Mouse (Mus musculus): Measurements from ENCODE around the gene Sdccag8. TPM values are rescaled to one million over a fixed set of nuclear protein-coding genes. Genes with fewer than 3 reads are reported as not detected.

Gene Sdccag8
- polyA plus RNA-seq, 1 experiment: 5.9 TPM

DNA sequence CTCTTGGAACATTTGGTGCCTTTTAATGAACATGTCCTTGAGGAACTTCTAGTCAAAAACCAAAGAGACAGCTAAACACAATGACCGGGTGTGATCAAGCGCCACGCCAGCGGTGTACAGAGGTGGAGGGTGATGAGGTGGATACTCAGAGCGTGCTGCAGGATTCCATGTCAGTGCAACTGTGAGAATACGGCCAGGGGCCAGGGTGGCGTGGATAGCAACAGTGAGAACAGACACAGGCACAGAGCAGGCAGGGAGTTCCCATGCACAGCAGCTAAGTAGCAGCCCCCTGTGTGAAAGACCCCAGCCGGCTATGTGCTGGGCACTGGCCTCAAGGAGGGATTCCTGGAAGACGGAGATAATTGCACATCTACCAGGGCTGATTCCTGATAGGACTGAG, 59.0 kb downstream of the Sdccag8 start:
- H3K27ac ChIP-seq (ENCODE audit: insufficient read depth, low read length): no peak overlapping the region
- TF ChIP-seq EP300 (IDR thresholded peaks at IDR 0.05; ENCODE audit: insufficient read depth, low read depth, low read length): no peak
- TF ChIP-seq POLR2A (IDR thresholded peaks at IDR 0.05; ENCODE audit: insufficient read depth, low read length): no peak
- TF ChIP-seq CTCF (IDR thresholded peaks at IDR 0.05; ENCODE audit: low read depth, low read length): no peak
- H3K4me3 ChIP-seq (ENCODE audit: low read depth, low read length): no peak overlapping the region
- no peaks in the 10 kb centered on the region for H3K27me3 ChIP-seq (ENCODE audit: control insufficient read depth, insufficient read depth, low read length, poor library complexity, severe bottlenecking)
- no peak overlapping the region for H3K9ac ChIP-seq (ENCODE audit: low read depth, poor library complexity, severe bottlenecking)
- no peaks in the 10 kb centered on the region for H3K36me3 ChIP-seq (ENCODE audit: control insufficient read depth, insufficient read depth, low read length, poor library complexity, severe bottlenecking)
- H3K9me3 ChIP-seq (replicated peaks; ENCODE audit: control insufficient read depth, insufficient read depth, low read length, poor library complexity, severe bottlenecking): no peaks in the 10 kb centered on the region
- no peaks in the 10 kb centered on the region for H3K4me1 ChIP-seq (ENCODE audit: control insufficient read depth, insufficient read depth, low read length)

DNA sequence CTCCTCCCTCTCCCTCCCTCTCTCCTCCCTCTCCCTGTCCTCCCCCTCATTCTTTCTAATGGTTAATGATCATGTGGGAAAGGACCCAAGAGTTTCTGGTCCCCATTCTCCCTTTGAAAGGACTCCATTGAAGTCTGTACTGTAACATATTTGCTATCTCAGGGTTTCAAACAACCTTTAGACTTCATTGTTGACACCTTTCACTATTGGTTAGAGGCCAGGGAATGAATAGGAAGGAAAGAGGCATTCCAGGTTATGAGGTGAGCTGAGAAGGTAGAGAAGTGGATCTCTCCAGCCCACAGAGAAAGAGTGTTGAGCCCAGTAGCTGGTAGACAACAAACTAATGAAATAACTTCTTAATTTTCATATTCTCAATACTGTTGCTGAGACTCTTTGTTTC, 59.7 kb downstream of the Sdccag8 start:
- no peak overlapping the region for H3K9ac ChIP-seq (ENCODE audit: low read depth, poor library complexity, severe bottlenecking)
- H3K4me1 ChIP-seq (ENCODE audit: control insufficient read depth, insufficient read depth, low read length): no peaks in the 10 kb centered on the region
- no peaks in the 10 kb centered on the region for H3K36me3 ChIP-seq (ENCODE audit: control insufficient read depth, insufficient read depth, low read length, poor library complexity, severe bottlenecking)
- no peak overlapping the region for H3K4me3 ChIP-seq (ENCODE audit: low read depth, low read length)
- no peaks in the 10 kb centered on the region for H3K9me3 ChIP-seq (replicated peaks; ENCODE audit: control insufficient read depth, insufficient read depth, low read length, poor library complexity, severe bottlenecking)
- no peak overlapping the region for H3K27ac ChIP-seq (ENCODE audit: insufficient read depth, low read length)
- TF ChIP-seq POLR2A (IDR thresholded peaks at IDR 0.05; ENCODE audit: insufficient read depth, low read length) (no peak), EP300 (IDR thresholded peaks at IDR 0.05; ENCODE audit: insufficient read depth, low read depth, low read length) (no peak), CTCF (IDR thresholded peaks at IDR 0.05; ENCODE audit: low read depth, low read length) (no peak)
- no peaks in the 10 kb centered on the region for H3K27me3 ChIP-seq (ENCODE audit: control insufficient read depth, insufficient read depth, low read length, poor library complexity, severe bottlenecking)

DNA sequence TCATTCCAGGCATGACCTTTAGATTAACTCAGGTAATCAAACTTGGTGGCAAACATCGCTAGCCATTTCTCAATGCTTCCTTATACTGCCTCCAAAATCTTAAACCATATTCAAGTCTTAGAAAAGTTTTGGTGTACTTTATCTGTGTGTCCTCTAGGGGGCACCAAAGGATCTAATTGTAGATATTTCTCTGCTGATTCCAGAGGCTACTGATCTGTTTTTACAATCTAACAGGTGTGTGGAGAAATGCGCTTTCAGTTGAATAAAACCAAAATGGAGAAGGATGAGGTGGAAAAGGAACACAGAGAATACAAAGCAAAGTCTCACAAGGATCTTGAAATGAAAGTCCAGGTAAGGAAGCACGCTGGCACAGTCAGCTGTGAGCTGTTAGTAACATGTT, 63.3 kb downstream of the Sdccag8 start:
- TF ChIP-seq POLR2A (IDR thresholded peaks at IDR 0.05; ENCODE audit: insufficient read depth, low read length): no peak
- TF ChIP-seq EP300 (IDR thresholded peaks at IDR 0.05; ENCODE audit: insufficient read depth, low read depth, low read length): no peak
- TF ChIP-seq CTCF (IDR thresholded peaks at IDR 0.05; ENCODE audit: low read depth, low read length): no peak
- Histone ChIP-seq H3K4me3 (ENCODE audit: low read depth, low read length) (no peak overlapping the region), H3K4me1 (ENCODE audit: control insufficient read depth, insufficient read depth, low read length) (no peaks in the 10 kb centered on the region), H3K27ac (ENCODE audit: insufficient read depth, low read length) (no peak overlapping the region), H3K9me3 (replicated peaks; ENCODE audit: control insufficient read depth, insufficient read depth, low read length, poor library complexity, severe bottlenecking) (no peaks in the 10 kb centered on the region), H3K9ac (ENCODE audit: low read depth, poor library complexity, severe bottlenecking) (no peak overlapping the region), H3K36me3 (ENCODE audit: control insufficient read depth, insufficient read depth, low read length, poor library complexity, severe bottlenecking) (no peaks in the 10 kb centered on the region), H3K27me3 (ENCODE audit: control insufficient read depth, insufficient read depth, low read length, poor library complexity, severe bottlenecking) (no peaks in the 10 kb centered on the region)

DNA sequence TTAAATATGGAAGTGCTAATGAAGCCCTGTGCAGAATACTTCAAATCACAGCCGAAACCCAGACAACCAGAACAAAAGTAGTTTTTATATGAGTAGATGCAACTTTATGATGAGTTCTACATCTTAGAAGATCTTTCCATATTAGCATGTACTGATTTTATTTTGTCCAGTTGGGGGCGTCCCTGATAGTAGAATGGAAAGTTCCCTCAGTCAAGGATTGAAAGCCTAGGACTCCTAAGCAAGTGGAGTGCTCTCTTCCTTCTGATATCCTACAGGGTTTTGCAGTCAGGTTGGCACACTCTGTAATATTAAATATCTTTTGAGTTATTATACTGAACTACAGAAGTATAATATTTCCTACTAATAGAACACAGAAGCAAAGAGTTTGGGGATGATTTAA, 64.5 kb downstream of the Sdccag8 start:
- no peaks in the 10 kb centered on the region for H3K4me1 ChIP-seq (ENCODE audit: control insufficient read depth, insufficient read depth, low read length)
- no peak for TF ChIP-seq CTCF (IDR thresholded peaks at IDR 0.05; ENCODE audit: low read depth, low read length)
- TF ChIP-seq EP300 (IDR thresholded peaks at IDR 0.05; ENCODE audit: insufficient read depth, low read depth, low read length): no peak
- TF ChIP-seq POLR2A (IDR thresholded peaks at IDR 0.05; ENCODE audit: insufficient read depth, low read length): no peak
- no peak overlapping the region for H3K4me3 ChIP-seq (ENCODE audit: low read depth, low read length)
- H3K27me3 ChIP-seq (ENCODE audit: control insufficient read depth, insufficient read depth, low read length, poor library complexity, severe bottlenecking): no peaks in the 10 kb centered on the region
- H3K9me3 ChIP-seq (replicated peaks; ENCODE audit: control insufficient read depth, insufficient read depth, low read length, poor library complexity, severe bottlenecking): no peaks in the 10 kb centered on the region
- no peak overlapping the region for H3K27ac ChIP-seq (ENCODE audit: insufficient read depth, low read length)
- H3K36me3 ChIP-seq (ENCODE audit: control insufficient read depth, insufficient read depth, low read length, poor library complexity, severe bottlenecking): no peaks in the 10 kb centered on the region
- no peak overlapping the region for H3K9ac ChIP-seq (ENCODE audit: low read depth, poor library complexity, severe bottlenecking)

DNA sequence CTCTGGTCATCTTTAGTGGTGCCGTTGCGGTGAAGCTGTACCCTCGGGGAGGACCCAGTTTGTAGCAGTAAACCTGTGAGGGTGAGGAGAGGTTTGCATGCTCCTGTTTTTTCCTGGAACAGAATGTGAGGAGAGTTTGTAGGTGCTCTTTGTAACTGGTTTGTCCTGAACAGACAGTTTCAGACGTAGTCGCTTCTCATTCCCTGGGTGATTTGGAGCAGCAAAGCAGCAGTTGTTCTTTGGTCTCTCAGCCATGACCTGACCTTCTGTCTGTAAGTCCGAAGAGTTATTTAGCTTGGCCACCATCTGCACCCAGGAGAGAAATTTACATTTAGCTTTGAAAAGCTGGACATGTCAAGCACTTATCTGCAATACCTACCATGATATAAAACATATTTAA, 65.2 kb downstream of the Sdccag8 start:
- no peaks in the 10 kb centered on the region for H3K27me3 ChIP-seq (ENCODE audit: control insufficient read depth, insufficient read depth, low read length, poor library complexity, severe bottlenecking)
- H3K4me3 ChIP-seq (ENCODE audit: low read depth, low read length): no peak overlapping the region
- no peak overlapping the region for H3K27ac ChIP-seq (ENCODE audit: insufficient read depth, low read length)
- H3K9me3 ChIP-seq (replicated peaks; ENCODE audit: control insufficient read depth, insufficient read depth, low read length, poor library complexity, severe bottlenecking): no peaks in the 10 kb centered on the region
- no peaks in the 10 kb centered on the region for H3K4me1 ChIP-seq (ENCODE audit: control insufficient read depth, insufficient read depth, low read length)
- TF ChIP-seq EP300 (IDR thresholded peaks at IDR 0.05; ENCODE audit: insufficient read depth, low read depth, low read length) (no peak), CTCF (IDR thresholded peaks at IDR 0.05; ENCODE audit: low read depth, low read length) (no peak), POLR2A (IDR thresholded peaks at IDR 0.05; ENCODE audit: insufficient read depth, low read length) (no peak)
- H3K9ac ChIP-seq (ENCODE audit: low read depth, poor library complexity, severe bottlenecking): no peak overlapping the region
- no peaks in the 10 kb centered on the region for H3K36me3 ChIP-seq (ENCODE audit: control insufficient read depth, insufficient read depth, low read length, poor library complexity, severe bottlenecking)

DNA sequence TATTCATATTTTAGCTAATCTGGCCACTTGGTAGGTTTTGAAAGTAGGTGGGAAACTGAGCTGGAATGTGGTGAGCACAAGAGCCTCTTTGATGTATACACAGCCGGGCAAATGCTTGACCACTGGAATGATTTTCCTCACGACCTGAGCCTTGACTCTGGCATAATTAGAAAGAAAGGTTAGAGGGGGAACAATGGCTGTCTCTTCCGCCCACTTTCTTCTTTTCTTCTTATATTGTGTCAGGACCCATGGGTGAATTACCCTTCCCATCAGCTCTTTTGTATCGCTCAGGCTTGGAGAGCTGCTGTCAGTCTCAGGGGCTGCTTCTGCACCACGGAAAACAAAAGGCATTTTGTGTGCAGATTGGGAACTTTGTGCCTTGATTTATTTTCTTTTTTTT, 65.6 kb downstream of the Sdccag8 start:
- Histone ChIP-seq H3K4me3 (ENCODE audit: low read depth, low read length) (no peak overlapping the region), H3K4me1 (ENCODE audit: control insufficient read depth, insufficient read depth, low read length) (no peaks in the 10 kb centered on the region), H3K27ac (ENCODE audit: insufficient read depth, low read length) (no peak overlapping the region), H3K9me3 (replicated peaks; ENCODE audit: control insufficient read depth, insufficient read depth, low read length, poor library complexity, severe bottlenecking) (no peaks in the 10 kb centered on the region), H3K9ac (ENCODE audit: low read depth, poor library complexity, severe bottlenecking) (no peak overlapping the region), H3K36me3 (ENCODE audit: control insufficient read depth, insufficient read depth, low read length, poor library complexity, severe bottlenecking) (no peaks in the 10 kb centered on the region), H3K27me3 (ENCODE audit: control insufficient read depth, insufficient read depth, low read length, poor library complexity, severe bottlenecking) (no peaks in the 10 kb centered on the region)
- TF ChIP-seq POLR2A (IDR thresholded peaks at IDR 0.05; ENCODE audit: insufficient read depth, low read length): no peak
- no peak for TF ChIP-seq CTCF (IDR thresholded peaks at IDR 0.05; ENCODE audit: low read depth, low read length)
- no peak for TF ChIP-seq EP300 (IDR thresholded peaks at IDR 0.05; ENCODE audit: insufficient read depth, low read depth, low read length)

Data from ES-Bruce4 (cell line).